Mouse (Mus musculus) lung, adult 2 months (tissue): ENCODE data around the gene Mmp7. TPM values are rescaled to one million over a fixed set of nuclear protein-coding genes. Genes with fewer than 3 reads are reported as not detected.

Experiments used
- DNase-seq: peaks from one replicate; pipeline ENCODE4 v3.0.0; 2022
- H3K4me1 ChIP-seq: fragments of 200-500 bp; 2 replicates; pipeline ENCODE4 v1.6.1; 2011; ENCODE audit warnings: low read length; ENCODE audit not compliant: control insufficient read depth, insufficient read depth
- H3K4me3 ChIP-seq: fragments of 200-500 bp; replicated peaks from 2 replicates; pipeline ENCODE3; 2011; ENCODE audit warnings: low read depth, mild to moderate bottlenecking, control low read depth, low read length; ENCODE audit errors: extremely low read depth
- CTCF ChIP-seq: fragments of 200-500 bp; IDR thresholded peaks from 2 replicates; pipeline ENCODE4 v1.5.1; 2011; ENCODE audit warnings: mild to moderate bottlenecking, low read length, control low read depth; ENCODE audit not compliant: insufficient read depth
- POLR2A ChIP-seq: fragments of 200-500 bp; IDR thresholded peaks from 2 replicates; pipeline ENCODE4 v1.6.1; 2011; ENCODE audit warnings: low read depth, mild to moderate bottlenecking, control low read depth, low read length, borderline replicate concordance; ENCODE audit errors: extremely low read depth
- whole genome bisulfite sequencing: fragments of 180-500 bp; shearing (Covaris S2); methylation state at CpG from one replicate; pipeline ENCODE4 v1.1.7; 2018; 5-methylcytosine and 5-hydroxymethylcytosine counted together
- polyA plus RNA-seq: library from polyadenylated mRNA; depleted of rRNA; stranded (reverse); fragments of >200 nt; gene quantifications from 2 replicates; pipeline ENCODE4 v1.2.3, GENCODE M21; 2012; rRNA removed

Mmp7 gene
- polyA plus RNA-seq = not detected in 2 replicates

- Histone ChIP-seq H3K4me3 (no peak within 1 kb of the TSS), H3K4me1 (no peaks in the 10 kb centered on the region)
- WGBS = 58% methylated on average over 1 of the region's 1 CpGs
- no peak for DNase-seq
- TF ChIP-seq POLR2A = no peak
- no peak for TF ChIP-seq CTCF
These were observed at the start of gene Mmp7 for GRCm38 (mm10) chr9:7691790-7692189. Gene Mmp7, plus strand, starts transcription at chr9:7692090.

DNA sequence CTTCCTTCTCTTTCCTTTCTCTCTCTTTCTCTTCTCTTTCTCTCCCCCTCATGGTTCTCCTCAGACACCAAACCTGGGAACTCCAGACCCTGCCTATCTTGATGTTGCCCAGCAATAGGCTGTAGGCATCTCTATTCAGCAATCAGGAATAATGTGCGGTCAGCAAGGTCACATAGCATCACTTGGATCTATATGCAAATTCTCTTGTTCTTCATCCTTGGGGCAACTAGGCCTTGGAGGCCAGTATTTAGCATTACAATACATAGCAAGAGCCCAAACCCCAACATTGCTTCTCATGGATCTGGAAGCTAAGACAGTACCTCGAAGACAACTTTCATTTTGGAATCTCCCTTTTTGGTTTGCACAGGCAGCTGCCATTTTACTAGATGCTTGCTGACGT is 44.0 kb upstream of the Mmp7 start:
- WGBS = 83% methylated on average over 3 of the region's 3 CpGs
- no peak for TF ChIP-seq CTCF
- TF ChIP-seq POLR2A = no peak
- no peak overlapping the region for H3K4me3 ChIP-seq
- no peak for DNase-seq
- no peaks in the 10 kb centered on the region for H3K4me1 ChIP-seq

DNA sequence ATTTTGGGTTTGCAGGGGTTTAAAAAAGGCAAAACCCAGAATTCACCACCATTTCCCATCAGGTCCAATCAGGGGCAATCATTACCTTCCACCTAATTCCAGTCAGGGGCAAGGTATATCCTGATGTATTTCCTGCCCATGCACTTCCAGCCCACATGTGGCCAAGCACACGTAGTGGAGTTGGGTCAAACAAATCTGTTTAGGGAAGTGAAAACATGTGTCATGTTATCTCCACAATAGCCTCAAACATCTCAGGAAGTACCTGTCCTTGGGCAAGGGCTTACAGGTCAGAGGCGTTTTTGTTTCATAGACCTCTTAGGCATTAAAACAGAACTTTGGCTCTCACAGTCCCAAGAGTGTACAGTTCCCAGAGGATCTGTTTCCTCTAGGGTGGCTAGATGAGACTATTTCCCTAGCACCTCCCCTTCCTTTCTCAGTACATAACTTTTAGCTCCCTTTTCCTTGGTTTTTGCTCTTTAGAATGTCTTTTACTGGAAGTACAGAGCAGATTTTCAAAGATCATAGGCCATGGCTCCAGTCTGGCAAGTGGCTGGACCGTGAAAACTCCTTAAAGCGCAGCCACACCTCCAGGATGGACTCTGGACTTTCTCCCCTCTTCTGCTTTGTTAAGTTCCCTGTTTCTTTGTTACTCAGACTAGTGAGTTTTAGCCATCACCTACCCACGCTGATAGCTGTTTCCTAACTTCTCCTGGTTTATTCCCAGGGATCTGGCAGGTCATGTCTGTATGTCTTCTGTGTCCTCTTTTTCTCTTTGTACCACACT is 41.3 kb upstream of the Mmp7 start:
- no peaks in the 10 kb centered on the region for H3K4me1 ChIP-seq
- TF ChIP-seq POLR2A = no peak
- TF ChIP-seq CTCF = no peak
- no peak overlapping the region for H3K4me3 ChIP-seq
- DNase-seq = no peak
- 61% methylated on average over 5 of the region's 5 CpGs for WGBS

DNA sequence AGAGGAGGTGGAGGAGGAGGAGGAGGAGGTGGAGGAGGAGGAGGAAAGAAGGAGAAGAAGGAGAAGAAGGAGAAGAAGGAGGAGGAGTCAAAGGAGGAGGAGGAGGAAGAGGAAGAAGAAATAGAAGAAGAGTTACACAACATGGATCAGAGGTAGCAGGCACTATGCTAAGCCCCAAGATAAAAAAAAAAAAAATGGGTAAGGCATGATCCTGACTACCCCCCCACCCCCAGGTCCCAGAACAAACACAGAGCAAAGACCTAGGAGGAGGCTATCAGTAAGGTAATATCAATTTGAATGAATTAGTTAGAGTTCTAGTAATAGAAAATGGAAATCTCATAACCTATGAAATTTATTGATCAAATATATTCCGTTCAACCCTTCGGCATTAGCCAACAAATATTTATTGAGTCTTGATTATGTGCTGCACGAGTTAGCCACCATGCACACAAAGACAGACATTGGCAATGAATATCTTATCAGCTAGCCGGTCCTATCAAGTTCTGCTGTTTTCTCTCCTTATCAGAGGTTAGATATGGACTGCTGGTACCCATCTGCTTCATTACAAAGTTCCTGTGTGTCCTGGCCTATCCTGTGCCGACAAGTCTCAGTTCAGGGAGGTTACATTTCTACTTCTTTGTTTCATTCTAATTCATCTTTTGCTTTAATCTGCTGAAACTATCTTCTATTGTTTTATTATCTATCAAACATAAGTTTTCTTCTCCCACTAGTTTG is 39.4 kb upstream of the Mmp7 start:
- H3K4me1 ChIP-seq = no peaks in the 10 kb centered on the region
- no peak for DNase-seq
- H3K4me3 ChIP-seq = no peak overlapping the region
- 56% methylated on average over 5 of the region's 5 CpGs for WGBS
- no peak for TF ChIP-seq CTCF
- TF ChIP-seq POLR2A = no peak

DNA sequence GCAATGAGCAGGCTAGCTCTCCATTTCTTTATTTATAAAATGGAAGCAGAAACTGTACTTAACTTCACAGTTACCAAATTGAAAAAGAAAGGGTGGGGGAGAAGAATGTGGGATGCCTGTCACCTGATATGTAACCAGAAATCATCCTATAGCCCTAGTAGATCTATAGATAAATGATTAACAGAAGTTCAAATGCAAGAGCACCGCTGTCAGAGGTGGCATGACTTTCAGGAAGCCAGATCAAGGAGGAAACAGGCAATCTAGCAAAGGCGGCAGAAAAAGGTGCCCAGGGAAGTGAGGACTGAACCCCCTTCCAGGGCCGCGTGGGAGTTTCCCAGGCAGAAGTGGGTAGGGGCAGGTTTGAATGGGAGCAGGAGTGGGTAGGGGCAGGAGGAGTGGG is 33.9 kb upstream of the Mmp7 start:
- Histone ChIP-seq H3K4me3 (no peak overlapping the region), H3K4me1 (no peaks in the 10 kb centered on the region)
- DNase-seq = no peak
- 60% methylated on average over 4 of the region's 4 CpGs for WGBS
- TF ChIP-seq POLR2A (no peak), CTCF (no peak)

DNA sequence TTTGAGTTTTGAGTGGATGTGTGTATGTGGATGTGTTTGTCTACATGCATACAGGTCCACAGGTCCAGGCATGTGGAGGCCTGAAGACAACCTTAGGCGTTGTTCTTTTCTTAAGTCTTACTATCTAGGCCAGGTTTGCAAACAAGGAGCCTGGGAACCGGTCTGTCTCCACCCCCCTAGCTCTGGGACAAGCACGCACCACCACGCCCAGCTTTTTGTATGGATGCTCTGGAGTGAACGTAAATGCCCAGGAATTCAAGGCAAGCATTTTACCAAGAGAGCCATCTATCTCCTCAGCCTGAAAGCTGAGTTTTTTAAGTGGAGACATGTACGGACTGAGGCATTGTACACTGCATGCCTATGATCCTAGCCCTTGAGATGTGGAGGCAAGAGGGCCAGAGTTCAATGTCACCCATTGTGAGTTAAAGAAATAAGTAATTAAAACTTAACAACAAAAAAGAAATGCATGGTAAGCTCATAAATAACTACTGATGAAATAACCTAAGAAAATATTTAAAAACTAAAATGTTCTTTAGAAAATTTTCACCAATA is 32.3 kb upstream of the Mmp7 start:
- DNase-seq = no peak
- TF ChIP-seq CTCF = no peak
- no peak for TF ChIP-seq POLR2A
- Histone ChIP-seq H3K4me1 (no peaks in the 10 kb centered on the region), H3K4me3 (no peak overlapping the region)
- 75% methylated on average over 6 of the region's 6 CpGs for WGBS

GRCm38 (mm10) chr9:7661371-7661770 is 30.5 kb upstream of the Mmp7 start:
- Histone ChIP-seq H3K4me1 (no peaks in the 10 kb centered on the region), H3K4me3 (no peak overlapping the region)
- 98% methylated on average over 1 of the region's 1 CpGs for WGBS
- TF ChIP-seq POLR2A (no peak), CTCF (no peak)
- DNase-seq = no peak

DNA sequence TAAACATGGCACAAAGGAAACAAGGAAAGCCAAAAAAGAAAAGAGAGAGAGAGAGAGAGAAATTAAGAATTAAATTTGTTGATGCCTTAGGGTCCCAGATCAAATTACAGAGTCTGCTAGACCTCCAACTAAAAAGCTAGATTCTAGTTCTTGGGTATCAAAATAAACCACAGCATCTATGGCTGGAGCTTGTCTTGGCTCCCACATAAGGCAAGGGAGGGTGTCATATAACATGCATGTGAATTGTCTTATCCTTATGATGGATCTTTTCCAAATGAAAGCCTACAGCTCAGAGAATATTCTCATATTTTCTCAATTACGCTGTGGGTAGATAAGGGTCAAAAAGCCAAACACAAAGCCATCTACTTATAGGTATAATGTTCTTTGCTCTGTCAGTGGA is 22.2 kb upstream of the Mmp7 start:
- no peak for DNase-seq
- WGBS = 76% methylated on average over 1 of the region's 1 CpGs
- no peak for TF ChIP-seq POLR2A
- no peak for TF ChIP-seq CTCF
- Histone ChIP-seq H3K4me1 (no peaks in the 10 kb centered on the region), H3K4me3 (no peak overlapping the region)

DNA sequence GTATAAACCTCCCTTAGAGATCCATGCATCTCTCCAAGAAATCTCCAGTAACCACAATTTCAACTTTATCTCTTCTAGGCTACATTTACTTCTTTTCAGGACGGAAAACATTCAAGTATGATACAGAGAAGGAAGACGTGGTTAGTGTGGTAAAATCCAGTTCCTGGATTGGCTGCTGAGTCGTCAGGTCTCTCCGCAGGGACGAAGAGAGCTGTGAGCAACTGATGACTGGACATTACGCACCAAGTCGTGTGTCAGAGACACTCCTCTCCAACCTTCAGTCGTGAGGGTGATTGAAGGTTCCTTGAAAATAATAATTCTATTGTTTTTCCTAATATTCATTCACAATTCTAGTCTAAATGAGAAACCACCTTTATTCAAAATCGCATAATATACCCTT is 18.9 kb upstream of the Mmp7 start:
- DNase-seq = no peak
- TF ChIP-seq POLR2A (no peak), CTCF (no peak)
- H3K4me3 ChIP-seq = no peak overlapping the region
- 68% methylated on average over 9 of the region's 9 CpGs for WGBS
- H3K4me1 ChIP-seq = no peaks in the 10 kb centered on the region
